Mouse (Mus musculus) erythroblast, embryonic 14.5 days (primary cell): Measurements from ENCODE around the gene Krcc1.

Source experiments
- GATA1 ChIP-seq: IDR thresholded peaks from 2 replicates; pipeline ENCODE4 v1.6.1; 2012; ENCODE audit warnings: low read length, inconsistent platforms, mixed read lengths
- TAL1 ChIP-seq: IDR thresholded peaks from 3 replicates; pipeline ENCODE4 v1.6.1; 2012; ENCODE audit warnings: low read length, inconsistent platforms, mixed read lengths

GRCm38 (mm10) chr6:71240831-71241230 is 30.6 kb upstream of the Krcc1 start:
- TF ChIP-seq GATA1 (no peak), TAL1 (no peak)
